Mouse (Mus musculus) small intestine, adult 2 months (tissue): Measurements from ENCODE around the gene Nfix.

Experiments
- CTCF ChIP-seq: fragments of 200-500 bp; IDR thresholded peaks from 2 replicates; pipeline ENCODE4 v1.5.1; 2012; ENCODE audit warnings: low read depth, mild to moderate bottlenecking, control low read depth, inconsistent platforms, low read length, moderate library complexity, mixed read lengths; ENCODE audit not compliant: insufficient replicate concordance, insufficient read length; ENCODE audit errors: extremely low read depth
- POLR2A ChIP-seq: fragments of 200-500 bp; IDR thresholded peaks from 2 replicates; pipeline ENCODE4 v1.6.1; 2012; ENCODE audit warnings: low read depth, mild to moderate bottlenecking, control low read depth, inconsistent platforms, low read length, moderate library complexity

- TF ChIP-seq POLR2A (no peak), CTCF (no peak)
These were observed 20.0 kb downstream of the Nfix start for GRCm38 (mm10) chr8:84780225-84780555.
